Mouse (Mus musculus) heart, postnatal 0 days (tissue): ENCODE results near the gene Plekha3. TPM values are rescaled to one million over a fixed set of nuclear protein-coding genes. Genes with fewer than 3 reads are reported as not detected.

Experiments used
- ATAC-seq: fragments of 200-750 bp; cut with Nextera tagmentation; 2 replicates; pipeline ENCODE4 v1.8.0; 2017; ENCODE audit warnings: low read depth, moderate number of reproducible peaks, moderate library complexity; ENCODE audit not compliant: insufficient read depth
- DNase-seq: peaks from one replicate; pipeline ENCODE4 v3.0.0-alpha.2; 2016; ENCODE audit warnings: low spot score
- H3K27ac ChIP-seq: fragments of 300-500 bp; sonication (generic); 2 replicates; pipeline ENCODE4 v1.5.1; 2014; ENCODE audit warnings: low read depth, mild to moderate bottlenecking
- H3K27me3 ChIP-seq: fragments of 300-500 bp; sonication (generic); 2 replicates; pipeline ENCODE4 v1.6.1; 2014; ENCODE audit warnings: low read length, mixed read lengths; ENCODE audit not compliant: control insufficient read depth, insufficient read depth
- H3K36me3 ChIP-seq: fragments of 300-500 bp; sonication (generic); replicated peaks from 2 replicates; pipeline ENCODE4 v1.6.1; 2014; ENCODE audit warnings: low read length, mixed read lengths; ENCODE audit not compliant: control insufficient read depth, insufficient read depth
- H3K4me1 ChIP-seq: fragments of 300-500 bp; sonication (generic); 2 replicates; pipeline ENCODE4 v1.6.1; 2014; ENCODE audit warnings: antibody characterized with exemption; ENCODE audit not compliant: control insufficient read depth, insufficient read depth
- H3K4me2 ChIP-seq: fragments of 300-500 bp; sonication (generic); 2 replicates; pipeline ENCODE4 v1.6.1; 2014; ENCODE audit warnings: low read depth, mild to moderate bottlenecking, low read length, moderate library complexity
- H3K4me3 ChIP-seq: fragments of 300-500 bp; sonication (generic); 2 replicates; pipeline ENCODE4 v1.5.1; 2014; ENCODE audit warnings: low read depth, low read length
- H3K9ac ChIP-seq: fragments of 300-500 bp; sonication (generic); replicated peaks from 2 replicates; pipeline ENCODE4 v1.6.1; 2014; ENCODE audit warnings: low read depth, low read length, mixed read lengths
- H3K9me3 ChIP-seq: fragments of 300-500 bp; sonication (generic); replicated peaks from 2 replicates; pipeline ENCODE4 v1.6.1; 2016; ENCODE audit warnings: low read length; ENCODE audit not compliant: control insufficient read depth
- CTCF ChIP-seq: IDR thresholded peaks from 2 replicates; pipeline ENCODE4 v1.5.1; 2016; ENCODE audit warnings: antibody characterized with exemption, control low read depth, low read depth
- EP300 ChIP-seq: IDR thresholded peaks from 2 replicates; pipeline ENCODE4 v1.6.1; 2016; ENCODE audit warnings: antibody characterized with exemption, low read depth
- WGBS: fragments of 180-500 bp; shearing (Covaris S2); extraction: QIAGEN DNeasy Blood & Tissue Kit; methylation state at CpG from one replicate; pipeline ENCODE4 v1.1.7; 2014; 5-methylcytosine and 5-hydroxymethylcytosine counted together
- polyA plus RNA-seq: library from polyadenylated mRNA; unstranded; fragments of >200 nt; fragmentation: Nextera tagmentation; extraction: Ambion mirVana; gene quantifications from 2 replicates; pipeline ENCODE4 v1.2.1, GENCODE M21; 2015
- total RNA-seq: library from RNA; depleted of rRNA; stranded (reverse); fragments of >200 nt; gene quantifications from 2 replicates; pipeline ENCODE4 v1.2.3, GENCODE M21; 2014; ENCODE audit warnings: low replicate concordance; rRNA removed

Plekha3 gene
- total RNA-seq, result 6.4 and 10.4 TPM in 2 replicates
- 8.1 and 8.4 TPM in 2 replicates for polyA plus RNA-seq

GRCm38 (mm10) chr2:76674725-76675427 lies at the start of gene Plekha3:
Gene Plekha3 (plus strand): TSS chr2:76675281.
- no peaks in the 10 kb centered on the region for H3K9me3 ChIP-seq
- peak within 1 kb of the TSS; percentile 77 for H3K4me3 ChIP-seq
- no peaks in the 10 kb centered on the region for H3K27me3 ChIP-seq
- peak within 1 kb of the TSS; percentile 93 for H3K9ac ChIP-seq
- WGBS, result 4% methylated on average over 51 of the region's 52 CpGs
- TF ChIP-seq EP300 (no peak), CTCF (no peak)
- ATAC-seq (peak; percentile 69), DNase-seq (peak; percentile 77)
- H3K27ac ChIP-seq, result peak within 1 kb of the TSS; percentile 85
- H3K4me1 ChIP-seq, result peaks cover 13% of the 10 kb centered on the region; the same call in 1 of the 2 replicates
- 0 out of 2 replicates have a peak, but pooled peaks cover 6% of the 10 kb centered on the region for H3K36me3 ChIP-seq
- H3K4me2 ChIP-seq, result peak within 1 kb of the TSS; percentile 78

GRCm38 (mm10) chr2:76630293-76630692 lies 44.8 kb upstream of the Plekha3 start:
- peaks cover 11% of the 10 kb centered on the region; the same call in 1 of the 2 replicates for H3K9me3 ChIP-seq
- H3K27ac ChIP-seq, result no peak overlapping the region
- H3K4me2 ChIP-seq, result no peak overlapping the region
- no peak overlapping the region for H3K9ac ChIP-seq
- WGBS, result 70% methylated on average over 12 of the region's 12 CpGs
- no peaks in the 10 kb centered on the region for H3K27me3 ChIP-seq
- ATAC-seq (no peak), DNase-seq (no peak)
- no peaks in the 10 kb centered on the region for H3K4me1 ChIP-seq
- H3K36me3 ChIP-seq, result peaks cover 72% of the 10 kb centered on the region
- no peak overlapping the region for H3K4me3 ChIP-seq
- TF ChIP-seq EP300 (no peak), CTCF (no peak)

- no peak overlapping the region for H3K27ac ChIP-seq
- ATAC-seq (no peak), DNase-seq (no peak)
- H3K9ac ChIP-seq, result no peak overlapping the region
- TF ChIP-seq CTCF, result no peak
- WGBS, result 95% methylated on average over 4 of the region's 4 CpGs
- H3K4me1 ChIP-seq, result no peaks in the 10 kb centered on the region
- H3K36me3 ChIP-seq, result peaks cover 73% of the 10 kb centered on the region
- H3K9me3 ChIP-seq, result peaks cover 6% of the 10 kb centered on the region; the same call in 1 of the 2 replicates
- no peak overlapping the region for H3K4me3 ChIP-seq
- H3K27me3 ChIP-seq, result no peaks in the 10 kb centered on the region
- H3K4me2 ChIP-seq, result no peak overlapping the region
Measured at GRCm38 (mm10) chr2:76631600-76631999, 43.5 kb upstream of the Plekha3 start.

GRCm38 (mm10) chr2:76639637-76640036 lies 35.4 kb upstream of the Plekha3 start:
- DNase-seq (no peak), ATAC-seq (no peak)
- no peak overlapping the region for H3K4me3 ChIP-seq
- no peaks in the 10 kb centered on the region for H3K4me1 ChIP-seq
- TF ChIP-seq CTCF (no peak), EP300 (no peak)
- H3K9me3 ChIP-seq, result no peaks in the 10 kb centered on the region
- no peak overlapping the region for H3K9ac ChIP-seq
- 93% methylated on average over 2 of the region's 2 CpGs for WGBS
- no peaks in the 10 kb centered on the region for H3K27me3 ChIP-seq
- peaks cover 59% of the 10 kb centered on the region for H3K36me3 ChIP-seq
- no peak overlapping the region for H3K4me2 ChIP-seq
- H3K27ac ChIP-seq, result no peak overlapping the region

- no peak for TF ChIP-seq CTCF
Measured at GRCm38 (mm10) chr2:76643801-76644200, 31.3 kb upstream of the Plekha3 start.

More at GRCm38 (mm10) chr2:76643801-76644200, 31.3 kb upstream of the Plekha3 start:
- no peak overlapping the region for H3K4me3 ChIP-seq
- no peaks in the 10 kb centered on the region for H3K27me3 ChIP-seq
- no peak overlapping the region for H3K27ac ChIP-seq
- ATAC-seq, result no peak
- H3K4me1 ChIP-seq, result peaks cover 12% of the 10 kb centered on the region
- no peak overlapping the region for H3K4me2 ChIP-seq
- H3K36me3 ChIP-seq, result peaks cover 26% of the 10 kb centered on the region
- DNase-seq, result no peak
- H3K9ac ChIP-seq, result no peak overlapping the region
- no peaks in the 10 kb centered on the region for H3K9me3 ChIP-seq
